Mouse (Mus musculus): ENCODE data around the gene Myh15.

DNA sequence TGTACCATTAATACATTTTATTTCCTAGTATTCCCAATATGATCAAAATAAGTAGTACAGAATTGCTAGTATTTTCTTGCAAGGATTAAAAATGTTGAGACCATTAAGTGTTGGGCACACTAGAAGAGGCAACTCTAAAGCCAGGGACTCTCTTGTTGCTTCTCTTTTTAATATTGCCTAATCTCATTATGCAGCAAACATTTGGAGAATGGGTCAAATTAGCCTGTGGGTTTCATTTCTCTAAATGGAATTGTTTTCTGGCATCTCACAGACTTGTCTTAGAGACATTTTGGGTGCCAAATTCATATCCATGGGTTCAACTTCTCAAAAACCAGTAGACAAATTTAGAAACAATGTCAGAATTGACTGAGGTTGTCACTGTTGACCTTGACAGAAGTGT is 8.1 kb upstream of the Myh15 start:
- TF ChIP-seq POLR2A (IDR thresholded peaks at IDR 0.05; ENCODE audit: extremely low read depth, insufficient read depth, low read length) (no peak), CTCF (IDR thresholded peaks at IDR 0.05; ENCODE audit: low read depth, low read length) (no peak)

Data from liver, adult 2 months (tissue).